Mouse (Mus musculus): ENCODE data around the gene Ddc.
A peak's percentile ranks its signal among the peaks of the same experiment; 100 is the strongest.

Ddc gene

GRCm38 (mm10) chr11:11907703-11908413 lies 9.9 kb upstream of the Ddc start:
- no peak for DNase-seq (ENCODE audit: low read depth, low spot score)

GRCm38 (mm10) chr11:11905518-11905917 lies 7.6 kb upstream of the Ddc start:
- DNase-seq (ENCODE audit: low read depth, low spot score) = no peak

GRCm38 (mm10) chr11:11904995-11905394 lies 7.1 kb upstream of the Ddc start:
- DNase-seq (ENCODE audit: low read depth, low spot score) = no peak

GRCm38 (mm10) chr11:11901509-11901908 lies 3.6 kb upstream of the Ddc start:
- DNase-seq (ENCODE audit: low read depth, low spot score) = no peak

- no peak for DNase-seq (ENCODE audit: low read depth, low spot score)
These were observed 552 bp upstream of the Ddc start for GRCm38 (mm10) chr11:11898496-11898895.

GRCm38 (mm10) chr11:11895479-11895878 lies 2.5 kb downstream of the Ddc start:
- no peak for DNase-seq (ENCODE audit: low read depth, low spot score)

- no peak for DNase-seq (ENCODE audit: low read depth, low spot score)
These were observed 4.2 kb downstream of the Ddc start for GRCm38 (mm10) chr11:11893769-11894168.

- no peak for DNase-seq (ENCODE audit: low read depth, low spot score)
These were observed 4.8 kb downstream of the Ddc start for GRCm38 (mm10) chr11:11892993-11893602.

GRCm38 (mm10) chr11:11891832-11892231 lies 6.1 kb downstream of the Ddc start:
- no peak for DNase-seq (ENCODE audit: low read depth, low spot score)

GRCm38 (mm10) chr11:11890139-11890741 lies 7.7 kb downstream of the Ddc start:
- no peak for DNase-seq (ENCODE audit: low read depth, low spot score)

- DNase-seq (ENCODE audit: low read depth, low spot score) = peak; percentile 45
These were observed 9.2 kb downstream of the Ddc start for GRCm38 (mm10) chr11:11888727-11889126.

GRCm38 (mm10) chr11:11888051-11888450 lies 9.9 kb downstream of the Ddc start:
- DNase-seq (ENCODE audit: low read depth, low spot score) = no peak

GRCm38 (mm10) chr11:11886403-11886998 lies 11.4 kb downstream of the Ddc start:
- peak; percentile 54 for DNase-seq (ENCODE audit: low read depth, low spot score)

- DNase-seq (ENCODE audit: low read depth, low spot score) = no peak
These were observed 12.0 kb downstream of the Ddc start for GRCm38 (mm10) chr11:11885921-11886320.

GRCm38 (mm10) chr11:11885246-11885643 lies 12.7 kb downstream of the Ddc start:
- no peak for DNase-seq (ENCODE audit: low read depth, low spot score)

GRCm38 (mm10) chr11:11884533-11885245 lies 13.3 kb downstream of the Ddc start:
- DNase-seq (ENCODE audit: low read depth, low spot score) = no peak

GRCm38 (mm10) chr11:11881783-11882155 lies 16.2 kb downstream of the Ddc start:
- DNase-seq (ENCODE audit: low read depth, low spot score) = no peak

- no peak for DNase-seq (ENCODE audit: low read depth, low spot score)
These were observed 16.7 kb downstream of the Ddc start for GRCm38 (mm10) chr11:11881026-11881782.

- no peak for DNase-seq (ENCODE audit: low read depth, low spot score)
These were observed 17.6 kb downstream of the Ddc start for GRCm38 (mm10) chr11:11880351-11880750.

- DNase-seq (ENCODE audit: low read depth, low spot score) = no peak
These were observed 18.3 kb downstream of the Ddc start for GRCm38 (mm10) chr11:11879699-11880002.

- no peak for DNase-seq (ENCODE audit: low read depth, low spot score)
These were observed 18.8 kb downstream of the Ddc start for GRCm38 (mm10) chr11:11878981-11879698.
